17 mouse cellular contexts compared by ENCODE assay signal in genomic region chr2:181420903-181421638, GRCm38 (mm10). TPM values are rescaled to one million over a fixed set of nuclear protein-coding genes. Genes with fewer than 3 reads are reported as not detected.
DNase-seq lines count a peak whose midpoint lies in the region; ATAC-seq and TF ChIP-seq lines count a peak whose summit lies in the region.
"Had no signal": no experiment of that assay in that cellular context is flagged by ENCODE, and none has a peak within 500 bp of the region (broad histone marks: within the 10 kb centered on the region; RNA-seq: fewer than 3 reads in every experiment).

No protein-coding gene starts in this region.

- no peak for TF ChIP-seq RAD21 in MEL (IDR thresholded peaks at IDR 0.05; ENCODE audit: low read depth, low read length)

- H3K4me3 ChIP-seq in heart, embryonic 16.5 days (ENCODE audit: low read length): no peak overlapping the region
- H3K4me3 ChIP-seq in MEL (ENCODE audit: control insufficient read depth in 1 of 2, insufficient read depth in 1 of 2, low read depth in 2 of 2, low read length in 2 of 2): no peak overlapping the region
- H3K4me3 ChIP-seq in liver, embryonic 15.5 days (replicated peaks): no peak overlapping the region
- H3K4me3 ChIP-seq: forebrain, embryonic 12.5 days; limb, embryonic 15.5 days had no signal

- peak; percentile 34; the same call in 1 of the 2 replicates for ATAC-seq in heart, embryonic 16.5 days (replicated peaks; ENCODE audit: extremely low read depth, insufficient read depth, low FRiP score)
- ATAC-seq in erythroblast, adult 5-6 weeks (replicated peaks; ENCODE audit: low FRiP score, poor library complexity, severe bottlenecking): peak; percentile 40
- ATAC-seq in liver, embryonic 15.5 days (ENCODE audit: insufficient read depth): peak; percentile 85
- ATAC-seq: hindbrain, embryonic 16.5 days; intestine, postnatal 0 days had no signal

- no peak overlapping the region for H3K27ac ChIP-seq in heart, embryonic 16.5 days (ENCODE audit: low read length)
- H3K27ac ChIP-seq in MEL (ENCODE audit: control insufficient read depth, low read depth, low read length): no peak overlapping the region
- H3K27ac ChIP-seq in liver, embryonic 15.5 days (replicated peaks): peak overlapping the region; percentile 70
- H3K27ac ChIP-seq: forebrain, embryonic 12.5 days; limb, embryonic 15.5 days had no signal

- H3K4me2 ChIP-seq in heart, embryonic 16.5 days (ENCODE audit: low read depth, low read length): no peak overlapping the region
- H3K4me2 ChIP-seq in liver, embryonic 15.5 days: peak overlapping the region; percentile 48
- H3K4me2 ChIP-seq: forebrain, embryonic 12.5 days; limb, embryonic 15.5 days had no signal

- H3K27me3 ChIP-seq in heart, embryonic 16.5 days (ENCODE audit: control insufficient read depth, insufficient read depth, low read length): no peaks in the 10 kb centered on the region
- no peaks in the 10 kb centered on the region; a peak in 1 of 4 replicates for H3K27me3 ChIP-seq in MEL (ENCODE audit: control insufficient read depth in 1 of 2, insufficient read depth in 2 of 2, low read length in 2 of 2)
- no peaks in the 10 kb centered on the region for H3K27me3 ChIP-seq in liver, embryonic 15.5 days
- H3K27me3 ChIP-seq: forebrain, embryonic 12.5 days; limb, embryonic 15.5 days had no signal

- H3K4me1 ChIP-seq in heart, embryonic 16.5 days (ENCODE audit: control insufficient read depth, insufficient read depth, low read length): peaks cover 44% of the 10 kb centered on the region
- H3K4me1 ChIP-seq in MEL (ENCODE audit: control insufficient read depth in 1 of 2, insufficient read depth in 2 of 2, low read length in 2 of 2): peaks cover 0 to 20% of the 10 kb centered on the region in 2 experiments; a peak in 2 of 4 replicates
- H3K4me1 ChIP-seq in liver, embryonic 15.5 days (replicated peaks): peaks cover 88% of the 10 kb centered on the region
- H3K4me1 ChIP-seq: forebrain, embryonic 12.5 days; limb, embryonic 15.5 days had no signal

- H3K9ac ChIP-seq in heart, embryonic 16.5 days (ENCODE audit: low read length): no peak overlapping the region
- no peak overlapping the region for H3K9ac ChIP-seq in MEL (ENCODE audit: control insufficient read depth, low read depth, low read length, poor library complexity, severe bottlenecking)
- no peak overlapping the region for H3K9ac ChIP-seq in liver, embryonic 15.5 days
- H3K9ac ChIP-seq: forebrain, embryonic 12.5 days; limb, embryonic 15.5 days had no signal

- 38% methylated on average over 4 of the region's 4 CpGs for WGBS in heart, embryonic 16.5 days
- 31% methylated on average over 4 of the region's 4 CpGs for WGBS in liver, embryonic 15.5 days (ENCODE audit: insufficient replicate concordance)

- peaks cover 9% of the 10 kb centered on the region for H3K36me3 ChIP-seq in heart, embryonic 16.5 days (ENCODE audit: control insufficient read depth, insufficient read depth)
- H3K36me3 ChIP-seq in MEL (ENCODE audit: control insufficient read depth in 1 of 2, insufficient read depth in 2 of 2, low read length in 2 of 2): peaks cover 0 to 3% of the 10 kb centered on the region in 2 experiments; a peak in 2 of 4 replicates
- H3K36me3 ChIP-seq in liver, embryonic 15.5 days (replicated peaks): peaks cover 20% of the 10 kb centered on the region
- H3K36me3 ChIP-seq: limb, embryonic 15.5 days had no signal

- no peak for TF ChIP-seq CTCF in MEL (IDR thresholded peaks at IDR 0.05 in 2 of 3, conservative IDR thresholded peaks at IDR 0.05 in 1 of 3; ENCODE audit: control insufficient read depth in 1 of 3, insufficient read depth in 1 of 3, low read depth in 2 of 3, low read length in 3 of 3, poor library complexity in 1 of 3, severe bottlenecking in 1 of 3)

- no peak for TF ChIP-seq POLR2A in MEL (IDR thresholded peaks at IDR 0.05; ENCODE audit: control insufficient read depth in 1 of 2, insufficient read depth in 1 of 2, low read depth in 1 of 2, low read length in 2 of 2, poor library complexity in 1 of 2)

- peak; percentile 53 to 71 for TF ChIP-seq EP300 in MEL (IDR thresholded peaks at IDR 0.05; ENCODE audit: low read depth in 1 of 2, low read length in 2 of 2)

- no peaks in the 10 kb centered on the region for H3K79me2 ChIP-seq in MEL (ENCODE audit: control insufficient read depth, insufficient read depth, low read length, poor library complexity)

- no peak for DNase-seq in heart, postnatal 4 days
- peak; percentile 23 for DNase-seq in MEL (ENCODE audit: low read depth, low spot score)
- DNase-seq in thymus, postnatal 14 days: no peak
- no peak for DNase-seq in adrenal gland, postnatal 4 days (ENCODE audit: low spot score in 2 of 2)
- no peak for DNase-seq in lung, adult 18-20 months
- DNase-seq: cerebellum, adult 9-10 months; heart, postnatal 36 days; kidney, postnatal 10 days; lung, postnatal 14 days; thymus, postnatal 25 days had no signal

- H3K9me3 ChIP-seq in heart, embryonic 16.5 days (replicated peaks; ENCODE audit: control insufficient read depth, low read length): no peaks in the 10 kb centered on the region
- no peaks in the 10 kb centered on the region for H3K9me3 ChIP-seq in MEL (replicated peaks; ENCODE audit: insufficient read depth, low read length)
- no peaks in the 10 kb centered on the region for H3K9me3 ChIP-seq in liver, embryonic 15.5 days (replicated peaks)
- H3K9me3 ChIP-seq: forebrain, embryonic 12.5 days; limb, embryonic 15.5 days had no signal

TF ChIP-seq in MEL, 35 proteins besides CTCF, POLR2A, EP300 and RAD21:
- TF ChIP-seq GATA1 (IDR thresholded peaks at IDR 0.05; ENCODE audit: low read depth, low read length): peak; percentile 54
- peak; percentile 51 for TF ChIP-seq TAL1 (IDR thresholded peaks at IDR 0.05; ENCODE audit: low read length)
- no peak for TF ChIP-seq USF2 (IDR thresholded peaks at IDR 0.05; ENCODE audit: borderline replicate concordance in 1 of 2, insufficient read depth in 1 of 2, low read depth in 1 of 2, low read length in 2 of 2)
- TF ChIP-seq TCF12 (IDR thresholded peaks at IDR 0.05; ENCODE audit: low read depth, low read length): peak; percentile 71

RNA-seq across cellular contexts. Expression of gene Zbtb46, which starts 38.2 kb away (rescaled TPM):
- 9.8 and 10.3 TPM in 2 replicates for polyA plus RNA-seq in heart, embryonic 16.5 days (2015; fragmentation: Nextera tagmentation; extraction: Ambion mirVana)
- 10 to 100 TPM; 14.9 to 16.5 TPM for total RNA-seq in heart, postnatal 4 days (2021)
- total RNA-seq in MEL (2012; rRNA removed): 0.10 and 0.23 TPM in 2 replicates
- under 1 TPM in 1 of 2 experiments, not detected in 1; 0.64 TPM for polyA plus RNA-seq in MEL (2012; ENCODE audit: insufficient read depth in 1 of 2, insufficient read length in 2 of 2, low read depth in 1 of 2, low replicate concordance in 2 of 2, missing spikeins in 1 of 2)
- 1.9 and 2.9 TPM in 2 replicates for total RNA-seq in erythroblast, adult 5-6 weeks (2015; ENCODE audit: low replicate concordance)
- total RNA-seq in erythroblast, adult 5-6 weeks (2017; ENCODE audit: low replicate concordance): 5.4 and 6.2 TPM in 2 replicates
- polyA plus RNA-seq in liver, embryonic 15.5 days (2015; fragmentation: Nextera tagmentation; extraction: Ambion mirVana): 7.9 and 8.7 TPM in 2 replicates
- 10 to 100 TPM; 27.3 to 28.4 TPM for total RNA-seq in adrenal gland, postnatal 4 days (2021)

RNA-seq across cellular contexts. Expression of gene Lime1, which starts 41.2 kb away (rescaled TPM):
- polyA plus RNA-seq in heart, embryonic 16.5 days (2015; fragmentation: Nextera tagmentation; extraction: Ambion mirVana): 15.6 and 18.1 TPM in 2 replicates
- 1 to 10 TPM; 8.8 to 8.9 TPM for total RNA-seq in heart, postnatal 4 days (2021)
- total RNA-seq in MEL (2012; rRNA removed): 13.4 and 18.7 TPM in 2 replicates
- polyA plus RNA-seq in MEL (2012; ENCODE audit: insufficient read depth in 1 of 2, insufficient read length in 2 of 2, low read depth in 1 of 2, low replicate concordance in 2 of 2, missing spikeins in 1 of 2): 10 to 100 TPM in 1 of 2 experiments, not detected in 1; 27.4 TPM
- total RNA-seq in erythroblast, adult 5-6 weeks (2015; ENCODE audit: low replicate concordance): 8.8 and 11.5 TPM in 2 replicates
- 2.5 and 3.8 TPM in 2 replicates for total RNA-seq in erythroblast, adult 5-6 weeks (2017; ENCODE audit: low replicate concordance)
- 6.2 and 7.4 TPM in 2 replicates for polyA plus RNA-seq in liver, embryonic 15.5 days (2015; fragmentation: Nextera tagmentation; extraction: Ambion mirVana)
- total RNA-seq in adrenal gland, postnatal 4 days (2021): 10 to 100 TPM; 21.8 to 28.4 TPM

RNA-seq across cellular contexts. Expression of gene Arfrp1, which starts 55.9 kb away (rescaled TPM):
- polyA plus RNA-seq in heart, embryonic 16.5 days (2015; fragmentation: Nextera tagmentation; extraction: Ambion mirVana): 63.0 and 65.7 TPM in 2 replicates
- 10 to 100 TPM; 39.6 to 41.0 TPM for total RNA-seq in heart, postnatal 4 days (2021)
- total RNA-seq in MEL (2012; rRNA removed): 34.4 and 36.8 TPM in 2 replicates
- polyA plus RNA-seq in MEL (2012; ENCODE audit: insufficient read depth in 1 of 2, insufficient read length in 2 of 2, low read depth in 1 of 2, low replicate concordance in 2 of 2, missing spikeins in 1 of 2): 10 to 100 TPM in 1 of 2 experiments, not detected in 1; 68.8 TPM
- total RNA-seq in erythroblast, adult 5-6 weeks (2015; ENCODE audit: low replicate concordance): 0.96 and 11.1 TPM in 2 replicates
- total RNA-seq in erythroblast, adult 5-6 weeks (2017; ENCODE audit: low replicate concordance): 4.0 and 13.0 TPM in 2 replicates
- polyA plus RNA-seq in liver, embryonic 15.5 days (2015; fragmentation: Nextera tagmentation; extraction: Ambion mirVana): 21.1 and 23.2 TPM in 2 replicates
- 10 to 100 TPM; 43.6 to 48.9 TPM for total RNA-seq in adrenal gland, postnatal 4 days (2021)

RNA-seq across cellular contexts. Expression of gene Zgpat, which starts 56.3 kb away (rescaled TPM):
- polyA plus RNA-seq in heart, embryonic 16.5 days (2015; fragmentation: Nextera tagmentation; extraction: Ambion mirVana): 28.0 and 30.7 TPM in 2 replicates
- 10 to 100 TPM; 20.7 to 22.8 TPM for total RNA-seq in heart, postnatal 4 days (2021)
- total RNA-seq in MEL (2012; rRNA removed): 22.5 and 30.7 TPM in 2 replicates
- 10 to 100 TPM in 1 of 2 experiments, not detected in 1; 28.0 TPM for polyA plus RNA-seq in MEL (2012; ENCODE audit: insufficient read depth in 1 of 2, insufficient read length in 2 of 2, low read depth in 1 of 2, low replicate concordance in 2 of 2, missing spikeins in 1 of 2)
- total RNA-seq in erythroblast, adult 5-6 weeks (2015; ENCODE audit: low replicate concordance): 0.77 and 2.3 TPM in 2 replicates
- 10.5 and 11.0 TPM in 2 replicates for total RNA-seq in erythroblast, adult 5-6 weeks (2017; ENCODE audit: low replicate concordance)
- polyA plus RNA-seq in liver, embryonic 15.5 days (2015; fragmentation: Nextera tagmentation; extraction: Ambion mirVana): 12.0 and 12.1 TPM in 2 replicates
- total RNA-seq in adrenal gland, postnatal 4 days (2021): 10 to 100 TPM; 37.0 to 42.4 TPM

Comparison
In these comparisons a context has a peak if more than half of its experiments do, and no peak if none do; other contexts are left out.
1. ATAC-seq: peak in every context shown above with its lines; median percentile 85 in liver, embryonic 15.5 days; 40 in erythroblast, adult 5-6 weeks; 34 in heart, embryonic 16.5 days.